Mouse (Mus musculus): Measurements from ENCODE around the gene Srarp.

DNA sequence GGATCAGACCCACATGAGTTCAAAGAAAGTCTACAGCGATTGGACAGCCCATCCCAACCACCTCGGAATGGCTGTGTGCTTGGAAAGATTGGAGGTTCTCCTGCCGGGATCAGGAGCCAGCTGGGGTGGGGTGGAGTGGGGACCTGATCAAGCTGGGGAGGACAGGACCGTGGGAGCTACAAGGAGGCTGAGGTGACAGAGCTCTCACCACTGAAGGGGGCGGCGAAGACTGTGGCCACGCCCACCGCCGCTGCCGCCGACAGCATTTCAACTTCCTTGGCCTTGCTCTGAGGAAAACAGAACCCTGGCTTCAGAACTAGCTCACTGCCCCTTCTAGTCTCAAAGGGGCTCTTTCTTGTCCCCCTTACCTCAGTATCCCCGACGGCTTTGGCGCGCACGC, 41.2 kb downstream of the Srarp start:
- TF ChIP-seq CTCF (IDR thresholded peaks at IDR 0.05; ENCODE audit: insufficient read depth, low read depth, low read length) (no peak), POLR2A (IDR thresholded peaks at IDR 0.05; ENCODE audit: insufficient read depth, low read depth, low read length) (no peak)

Measured in olfactory bulb, adult 2 months (tissue).